Mouse (Mus musculus) cerebellum, adult 2 months (tissue): ENCODE measurements around the gene Sema5a.

Experiments
- CTCF ChIP-seq: fragments of 200-500 bp; IDR thresholded peaks from 2 replicates; pipeline ENCODE4 v1.5.1; 2011; ENCODE audit warnings: low read depth, mild to moderate bottlenecking, control low read depth, low read length, moderate library complexity, borderline replicate concordance; ENCODE audit not compliant: insufficient read depth
- POLR2A ChIP-seq: fragments of 200-500 bp; IDR thresholded peaks from 2 replicates; pipeline ENCODE4 v1.6.1; 2011; ENCODE audit warnings: low read length, control low read depth, borderline replicate concordance; ENCODE audit not compliant: insufficient read depth

- TF ChIP-seq CTCF (no peak), POLR2A (no peak)
Observed at GRCm38 (mm10) chr15:32590641-32591040, 346.0 kb downstream of the Sema5a start.
